Mouse (Mus musculus) telencephalon, adult 2 months (tissue): ENCODE measurements around the gene Gm43951.

Experiments
- DNase-seq: peaks from one replicate; pipeline ENCODE4 v3.0.0-alpha.2; 2011; ENCODE audit warnings: low read depth, low spot score

Gene Gm43951

DNA sequence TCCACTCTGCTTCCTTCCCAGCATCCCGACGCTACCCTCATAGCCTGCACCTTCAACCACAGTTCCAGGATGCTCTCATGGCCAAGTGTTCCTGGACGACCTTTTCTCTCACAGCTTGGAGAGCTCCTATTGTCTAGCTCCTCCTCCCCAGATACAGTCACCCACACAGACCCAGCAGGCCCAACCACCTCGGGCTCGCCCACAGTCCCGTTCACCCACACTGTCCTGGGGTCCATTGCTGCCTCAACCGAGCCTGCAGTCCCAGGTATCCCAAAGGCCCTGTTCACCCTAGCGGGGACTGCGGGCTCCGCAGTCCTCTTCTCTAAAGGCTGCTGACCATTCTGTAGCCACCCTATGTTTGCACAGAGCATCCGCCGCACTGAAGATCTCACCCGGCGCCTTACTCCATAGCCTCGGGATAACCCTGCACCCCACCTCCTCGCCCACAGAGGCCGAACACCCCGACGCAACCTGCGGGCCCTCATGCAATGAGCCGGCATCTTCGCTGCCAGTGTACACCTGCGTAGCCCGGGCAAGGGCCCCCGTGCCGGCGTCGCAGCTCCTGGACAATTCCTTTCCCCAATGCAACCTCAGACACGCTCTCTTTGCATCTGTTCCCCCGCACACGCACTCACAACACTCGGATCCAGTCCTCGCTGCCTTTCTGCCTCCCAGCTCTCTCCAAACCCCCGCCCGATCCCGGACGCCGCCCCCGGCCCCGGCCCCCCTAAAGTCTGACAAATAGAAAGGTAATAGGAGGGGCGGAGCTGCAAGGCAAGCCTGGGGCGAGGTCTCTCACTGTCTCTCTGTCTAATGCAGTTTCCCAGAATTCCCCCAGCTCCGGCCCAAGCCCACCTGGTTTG, at the start of gene Gm43951:
Gene Gm43951 (minus strand): TSS at position 500 of the 863 bp plus-strand sequence.
- no peak for DNase-seq

- DNase-seq = no peak
Measured at GRCm38 (mm10) chr11:72256441-72256840, 49.8 kb upstream of the Gm43951 start.

GRCm38 (mm10) chr11:72255629-72256028, 49.0 kb upstream of the Gm43951 start:
- DNase-seq = no peak

DNA sequence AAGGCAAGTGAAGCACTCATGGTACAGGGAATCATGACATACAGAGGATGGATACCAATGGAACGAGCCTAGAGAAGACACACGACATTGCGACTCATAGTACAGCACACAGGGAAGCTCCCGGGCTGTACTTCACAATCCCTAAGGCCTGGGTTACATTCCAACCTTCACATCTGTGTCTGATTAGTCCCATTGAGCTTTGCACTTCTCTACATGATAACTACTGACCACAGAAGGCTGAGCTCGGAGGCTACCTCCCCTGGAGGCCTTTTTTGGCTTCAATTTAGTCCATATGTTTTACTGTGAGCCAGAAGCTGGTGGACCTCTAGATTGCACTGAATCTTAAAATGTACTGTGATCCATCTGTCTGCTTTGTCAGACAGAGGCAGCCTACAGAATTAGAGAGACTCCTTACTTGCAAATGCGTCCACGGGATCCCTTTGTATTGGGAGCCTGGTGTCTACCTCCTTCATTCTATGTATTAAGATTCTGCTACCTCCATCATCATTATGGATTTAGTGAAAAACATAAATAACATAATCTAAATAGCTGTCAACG, 38.6 kb upstream of the Gm43951 start:
- peak; percentile 55 for DNase-seq

GRCm38 (mm10) chr11:72240062-72240860, 33.6 kb upstream of the Gm43951 start:
- no peak for DNase-seq

GRCm38 (mm10) chr11:72234013-72234412, 27.4 kb upstream of the Gm43951 start:
- DNase-seq = peak; percentile 65

GRCm38 (mm10) chr11:72232991-72233390, 26.4 kb upstream of the Gm43951 start:
- DNase-seq = no peak

DNA sequence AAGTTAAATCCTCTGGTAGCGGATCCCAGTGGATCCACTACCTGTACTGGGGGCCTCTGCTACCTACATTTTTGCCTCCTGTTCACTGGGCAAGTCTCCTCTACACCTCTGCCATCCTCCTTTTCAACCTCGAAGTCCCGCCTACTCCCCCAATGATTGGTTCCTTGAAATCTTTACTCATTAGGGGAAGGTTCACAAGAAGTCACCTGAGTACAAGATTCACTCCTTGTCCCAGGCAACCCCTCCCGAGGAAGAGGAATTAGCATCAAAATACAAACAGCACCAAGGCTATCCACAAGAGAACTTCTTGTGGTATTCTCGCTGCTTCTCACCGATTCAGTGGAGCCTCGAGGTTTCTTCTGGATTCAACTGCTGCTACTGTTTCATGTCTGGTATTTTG, 25.4 kb upstream of the Gm43951 start:
- DNase-seq = no peak

DNA sequence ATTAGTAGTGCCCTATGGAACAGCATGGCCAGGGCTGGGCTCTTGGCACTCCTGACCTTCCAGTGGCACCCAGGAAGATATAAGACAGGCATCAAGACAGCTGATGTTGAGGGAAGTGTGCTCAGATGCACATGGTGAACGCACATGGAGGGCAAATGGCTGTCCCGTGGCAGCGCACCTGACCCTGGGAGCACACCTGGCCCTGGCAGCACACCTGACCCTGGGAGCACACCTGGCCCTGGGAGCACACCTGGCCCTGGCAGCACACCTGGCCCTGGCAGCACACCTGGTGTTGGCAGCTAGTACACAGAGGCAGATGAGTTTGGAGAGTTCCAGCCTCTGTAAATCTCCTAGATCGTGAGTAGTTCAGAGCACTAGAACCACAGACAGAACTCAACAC, 21.9 kb upstream of the Gm43951 start:
- DNase-seq = no peak

DNA sequence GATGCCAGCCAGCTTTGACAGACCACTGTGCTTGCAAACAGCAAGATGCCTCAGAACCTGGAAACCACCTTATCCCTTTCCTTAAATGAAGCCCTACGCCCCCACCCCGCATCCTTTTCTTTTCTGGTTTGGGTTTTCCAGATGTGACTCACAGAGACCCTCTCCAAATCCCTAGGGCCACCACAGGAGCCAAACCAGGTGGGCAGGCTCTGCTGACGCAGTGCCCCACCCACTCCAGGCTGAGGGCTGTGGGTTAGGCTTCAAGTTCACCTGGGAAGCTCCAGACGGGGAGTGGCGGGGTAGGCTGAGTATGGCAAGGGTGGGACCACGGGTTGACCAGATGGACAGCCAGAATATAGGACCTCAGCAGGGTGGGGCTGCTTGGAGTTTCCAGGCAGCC, 20.3 kb upstream of the Gm43951 start:
- no peak for DNase-seq

- DNase-seq = no peak
Measured at GRCm38 (mm10) chr11:72226020-72226791, 19.6 kb upstream of the Gm43951 start.

GRCm38 (mm10) chr11:72224865-72225264, 18.2 kb upstream of the Gm43951 start:
- no peak for DNase-seq

DNA sequence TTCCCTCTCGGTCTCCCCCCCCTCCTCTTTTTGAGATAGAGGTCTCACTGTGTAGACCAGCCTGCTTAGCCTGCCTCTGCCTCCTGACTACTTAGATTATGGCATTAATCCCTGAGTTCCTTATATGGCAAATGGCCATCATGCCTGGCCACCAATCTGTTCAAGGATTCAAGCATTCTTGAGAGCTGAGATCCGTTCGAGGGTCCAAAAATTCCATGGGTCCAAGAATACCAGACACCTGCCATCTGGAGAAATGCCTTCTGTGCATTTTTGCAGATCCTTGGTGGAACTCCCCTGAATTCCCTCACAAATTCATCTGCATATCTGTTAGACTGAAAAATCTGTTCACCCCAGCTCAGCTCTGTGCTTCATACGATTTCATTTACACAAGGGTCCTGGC, 16.8 kb upstream of the Gm43951 start:
- DNase-seq = no peak

DNA sequence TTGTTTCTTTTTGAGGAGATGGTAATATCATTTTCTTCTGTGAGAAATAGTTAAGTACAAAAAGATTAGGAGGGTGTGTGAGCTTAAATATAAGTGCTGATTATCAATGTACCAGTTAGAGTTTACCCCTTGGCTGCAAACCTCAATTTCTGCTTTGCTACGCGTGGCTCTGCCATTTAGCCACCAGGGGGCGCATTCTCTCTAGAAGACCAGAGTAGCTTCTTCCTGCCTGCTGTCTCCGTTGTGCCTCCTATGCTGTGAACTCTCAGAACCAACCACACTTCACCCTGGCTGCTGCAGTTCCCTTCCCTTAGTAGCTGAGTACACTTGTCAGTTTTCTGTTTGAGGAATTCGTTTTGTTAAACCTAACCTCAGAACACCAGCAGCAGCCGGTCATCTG, 14.6 kb upstream of the Gm43951 start:
- DNase-seq = no peak

DNA sequence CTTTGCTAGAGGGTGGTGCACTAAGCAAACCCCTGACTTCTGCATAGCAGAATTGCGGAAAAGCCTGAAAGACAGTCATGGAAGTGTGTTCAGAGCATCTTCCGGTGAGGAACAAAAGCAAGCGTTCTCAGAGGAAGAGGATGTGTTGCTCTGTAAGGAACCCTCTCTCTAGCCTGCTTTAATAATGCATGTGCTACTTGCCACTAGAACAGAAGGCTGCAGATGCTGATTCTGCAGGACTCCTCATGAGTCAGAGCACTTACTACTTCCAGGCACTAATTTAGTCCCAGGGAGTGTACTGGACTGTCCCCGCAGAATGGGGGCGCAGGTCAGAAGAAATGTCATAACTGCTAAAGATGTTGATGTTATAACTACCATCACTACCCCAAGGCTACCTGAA, 10.5 kb upstream of the Gm43951 start:
- DNase-seq = no peak

DNA sequence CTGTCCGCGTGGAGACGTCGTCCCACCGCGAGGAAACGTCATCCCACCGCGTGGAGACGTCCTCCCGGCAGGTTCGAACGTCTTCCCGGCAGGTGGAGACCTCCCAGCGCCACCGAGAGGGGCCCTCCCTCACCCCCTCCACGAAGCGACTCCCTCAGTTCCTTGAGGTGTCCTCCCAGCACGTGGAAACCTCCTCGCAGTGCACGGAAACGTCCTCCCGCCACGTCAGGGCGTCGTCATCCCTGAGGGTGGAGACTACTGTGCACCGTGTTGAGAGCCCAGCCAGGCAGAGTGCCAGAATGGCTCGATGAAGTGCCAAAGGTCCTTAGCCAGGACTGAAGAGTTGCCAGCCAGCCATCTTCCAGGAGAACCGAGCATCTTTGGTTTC, 8.8 kb upstream of the Gm43951 start, which contains the start of gene Med31:
Gene Med31 (minus strand): TSS at position 183 of the 388 bp plus-strand sequence.
- no peak for DNase-seq

GRCm38 (mm10) chr11:72214591-72215409, 8.2 kb upstream of the Gm43951 start:
- peak; percentile 96 for DNase-seq

DNA sequence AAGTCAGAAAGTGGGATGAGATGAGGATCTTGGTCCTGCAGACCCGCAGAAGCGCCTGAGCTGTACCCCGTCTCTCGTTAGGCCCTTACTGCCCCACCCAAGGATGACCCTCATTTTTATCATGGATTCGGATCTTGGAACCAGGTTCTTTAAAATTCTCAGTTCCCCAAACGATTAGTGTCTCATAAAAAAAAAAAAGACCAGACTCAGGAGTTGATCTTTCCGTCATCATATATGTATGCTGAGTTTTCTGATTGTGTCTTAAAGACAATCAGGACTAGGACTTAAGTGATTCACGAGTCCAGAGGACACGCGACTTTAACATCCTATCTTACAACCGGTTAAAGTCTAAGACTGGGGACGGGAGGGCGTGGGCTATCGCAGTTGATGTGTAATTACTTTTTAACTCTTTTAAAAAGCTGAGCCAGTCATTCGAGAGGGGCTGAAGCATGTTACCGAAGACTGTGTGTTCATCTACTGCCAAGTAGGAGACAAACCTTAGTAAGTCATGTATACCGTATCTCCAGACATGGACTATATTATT, 1.3 kb upstream of the Gm43951 start:
- no peak for DNase-seq

GRCm38 (mm10) chr11:72207204-72207833, 679 bp upstream of the Gm43951 start, which contains the start of the genes 4933427D14Rik and Txndc17:
TSS of gene 4933427D14Rik (minus strand) at chr11:72207459.
TSS of gene Txndc17 (plus strand) at chr11:72207547.
- peak; percentile 88 for DNase-seq

GRCm38 (mm10) chr11:72205256-72205655, 1.4 kb downstream of the Gm43951 start:
- DNase-seq = no peak
